Mouse (Mus musculus) midbrain, embryonic 15.5 days (tissue): ENCODE results near the gene Syngap1. TPM values are rescaled to one million over a fixed set of nuclear protein-coding genes. Genes with fewer than 3 reads are reported as not detected.

ENCODE experiments used
- ATAC-seq: fragments of 200-750 bp; cut with Nextera tagmentation; replicated peaks from 2 replicates; pipeline ENCODE4 v1.8.0; 2017; ENCODE audit warnings: moderate TSS enrichment
- H3K27ac ChIP-seq: fragments of 300-500 bp; sonication (generic); 2 replicates; pipeline ENCODE4 v1.5.1; 2015; ENCODE audit warnings: mild to moderate bottlenecking, inconsistent platforms
- H3K27me3 ChIP-seq: fragments of 300-500 bp; sonication (generic); replicated peaks from 2 replicates; pipeline ENCODE4 v1.6.1; 2015; ENCODE audit warnings: inconsistent platforms
- H3K36me3 ChIP-seq: fragments of 300-500 bp; sonication (generic); replicated peaks from 2 replicates; pipeline ENCODE4 v1.6.1; 2015; ENCODE audit warnings: inconsistent platforms
- H3K4me1 ChIP-seq: fragments of 300-500 bp; sonication (generic); 2 replicates; pipeline ENCODE4 v1.6.1; 2015; ENCODE audit warnings: inconsistent platforms
- H3K4me2 ChIP-seq: fragments of 300-500 bp; sonication (generic); 2 replicates; pipeline ENCODE4 v1.6.1; 2015; ENCODE audit warnings: inconsistent platforms, mild to moderate bottlenecking, moderate library complexity
- H3K4me3 ChIP-seq: fragments of 300-500 bp; sonication (generic); 2 replicates; pipeline ENCODE4 v1.5.1; 2015; ENCODE audit warnings: mild to moderate bottlenecking, inconsistent platforms
- H3K9ac ChIP-seq: fragments of 300-500 bp; sonication (generic); 2 replicates; pipeline ENCODE4 v1.6.1; 2015; ENCODE audit warnings: mild to moderate bottlenecking, inconsistent platforms
- H3K9me3 ChIP-seq: fragments of 300-500 bp; sonication (generic); 2 replicates; pipeline ENCODE4 v1.6.1; 2016; ENCODE audit warnings: inconsistent platforms
- WGBS: fragments of 180-500 bp; shearing (Covaris S2); methylation state at CpG from one replicate; pipeline ENCODE4 v1.1.7; 2015; ENCODE audit warnings: mixed read lengths; 5-methylcytosine and 5-hydroxymethylcytosine counted together
- polyA plus RNA-seq: library from polyadenylated mRNA; unstranded; fragments of >200 nt; fragmentation: Nextera tagmentation; extraction: Ambion mirVana; gene quantifications from 2 replicates; pipeline ENCODE4 v1.2.1, GENCODE M21; 2015

Syngap1 gene
- polyA plus RNA-seq, 1 experiment from 2014 or later: 7.3 TPM

DNA sequence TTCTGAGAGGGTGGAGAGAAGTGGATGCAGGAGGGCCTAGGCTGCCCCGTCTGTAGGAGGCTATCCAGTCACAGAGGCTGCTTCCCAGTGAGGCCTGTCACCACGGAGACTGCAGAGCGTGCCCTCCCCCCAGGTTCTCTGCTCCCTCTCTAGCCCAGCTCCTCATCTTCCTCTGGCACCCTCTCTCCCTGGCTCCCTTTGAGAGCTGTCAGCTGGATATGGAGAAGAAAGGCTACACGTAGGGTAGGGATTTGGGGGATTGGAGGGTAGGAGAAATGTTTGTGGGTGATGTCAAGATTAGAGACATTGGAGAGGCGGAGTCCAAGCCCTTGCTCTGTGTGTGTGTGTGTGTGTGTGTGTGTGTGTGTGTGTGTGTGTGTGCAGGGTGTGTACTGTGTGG lies 8.8 kb downstream of the Syngap1 start:
- Histone ChIP-seq H3K36me3 (peaks cover 3% of the 10 kb centered on the region; the same call in 1 of the 2 replicates), H3K9me3 (no peaks in the 10 kb centered on the region), H3K27ac (peak overlapping the region; percentile 92), H3K4me2 (peak overlapping the region; percentile 83), H3K4me1 (peaks cover 84% of the 10 kb centered on the region), H3K9ac (peak overlapping the region; percentile 82), H3K27me3 (no peaks in the 10 kb centered on the region), H3K4me3 (peak overlapping the region; percentile 72)
- 26% methylated on average over 5 of the region's 5 CpGs for WGBS
- ATAC-seq: no peak

DNA sequence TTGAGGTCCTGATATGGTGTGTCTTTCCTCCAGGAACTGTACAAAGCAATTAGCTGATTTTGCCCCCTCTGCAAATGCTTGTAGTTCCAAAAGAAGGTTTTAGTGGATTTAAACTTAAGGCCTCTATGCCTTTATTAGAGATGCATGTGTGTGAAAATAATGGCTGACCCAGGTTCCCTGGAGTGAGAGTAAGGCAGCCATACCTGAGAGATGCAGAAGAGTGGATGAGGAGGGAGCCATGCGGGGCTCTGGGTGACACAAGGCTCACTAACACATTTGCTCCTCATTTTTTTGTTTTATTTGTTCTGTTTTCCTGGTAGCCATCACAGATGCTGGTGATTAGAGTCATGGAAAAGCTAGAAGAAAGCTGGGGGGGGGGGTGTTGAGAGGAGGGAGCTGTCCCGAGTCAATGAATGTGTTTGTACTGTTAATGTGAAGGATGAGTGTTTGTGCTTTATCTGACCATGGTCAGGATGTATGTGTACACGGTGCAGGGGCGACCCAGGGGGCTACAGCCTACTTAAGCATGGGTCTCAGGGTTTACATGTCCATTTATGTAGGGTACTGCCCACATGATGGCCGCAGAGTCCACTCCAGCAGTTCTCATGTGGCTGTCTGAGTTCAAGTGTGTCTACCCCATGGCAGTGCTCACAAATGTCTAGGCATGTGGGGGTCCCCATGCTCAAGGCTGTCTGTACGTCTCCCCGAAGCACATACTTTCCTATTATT lies 9.7 kb downstream of the Syngap1 start:
- Histone ChIP-seq H3K4me2 (peak overlapping the region; percentile 83), H3K9me3 (no peaks in the 10 kb centered on the region), H3K27ac (peak overlapping the region; percentile 92), H3K4me1 (peaks cover 77% of the 10 kb centered on the region), H3K36me3 (peaks cover 11% of the 10 kb centered on the region; the same call in 1 of the 2 replicates), H3K9ac (peak overlapping the region; percentile 82), H3K4me3 (peak overlapping the region; percentile 72), H3K27me3 (no peaks in the 10 kb centered on the region)
- WGBS: 28% methylated on average over 7 of the region's 7 CpGs
- no peak for ATAC-seq

DNA sequence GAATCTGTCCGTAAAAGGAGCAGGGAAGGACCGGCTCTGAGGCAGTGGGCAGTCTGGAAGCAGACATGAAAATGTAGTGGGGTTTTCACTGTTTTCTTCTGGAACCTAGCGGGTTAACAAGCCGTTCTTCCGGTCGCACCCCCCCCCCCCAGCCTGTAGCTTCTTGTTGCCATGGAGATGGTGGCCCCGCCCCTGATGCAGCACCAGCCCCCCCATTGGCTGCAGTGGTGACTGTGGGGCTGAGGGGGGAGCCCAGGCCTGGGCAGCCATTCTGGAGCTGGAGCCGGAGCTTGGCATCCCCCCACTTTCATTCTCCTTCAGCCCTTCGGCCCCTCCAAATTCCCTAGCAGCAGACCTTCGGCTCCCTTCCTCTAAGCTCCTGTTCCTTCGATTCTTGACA lies 10.4 kb downstream of the Syngap1 start:
- Histone ChIP-seq H3K27ac (peak overlapping the region; percentile 92), H3K9me3 (no peaks in the 10 kb centered on the region), H3K27me3 (no peaks in the 10 kb centered on the region), H3K36me3 (peaks cover 12% of the 10 kb centered on the region; the same call in 1 of the 2 replicates), H3K4me2 (peak overlapping the region; percentile 83), H3K4me3 (peak overlapping the region; percentile 72), H3K9ac (peak overlapping the region; percentile 82), H3K4me1 (peaks cover 70% of the 10 kb centered on the region)
- peak; percentile 65 for ATAC-seq
- WGBS: 2% methylated on average over 11 of the region's 11 CpGs

DNA sequence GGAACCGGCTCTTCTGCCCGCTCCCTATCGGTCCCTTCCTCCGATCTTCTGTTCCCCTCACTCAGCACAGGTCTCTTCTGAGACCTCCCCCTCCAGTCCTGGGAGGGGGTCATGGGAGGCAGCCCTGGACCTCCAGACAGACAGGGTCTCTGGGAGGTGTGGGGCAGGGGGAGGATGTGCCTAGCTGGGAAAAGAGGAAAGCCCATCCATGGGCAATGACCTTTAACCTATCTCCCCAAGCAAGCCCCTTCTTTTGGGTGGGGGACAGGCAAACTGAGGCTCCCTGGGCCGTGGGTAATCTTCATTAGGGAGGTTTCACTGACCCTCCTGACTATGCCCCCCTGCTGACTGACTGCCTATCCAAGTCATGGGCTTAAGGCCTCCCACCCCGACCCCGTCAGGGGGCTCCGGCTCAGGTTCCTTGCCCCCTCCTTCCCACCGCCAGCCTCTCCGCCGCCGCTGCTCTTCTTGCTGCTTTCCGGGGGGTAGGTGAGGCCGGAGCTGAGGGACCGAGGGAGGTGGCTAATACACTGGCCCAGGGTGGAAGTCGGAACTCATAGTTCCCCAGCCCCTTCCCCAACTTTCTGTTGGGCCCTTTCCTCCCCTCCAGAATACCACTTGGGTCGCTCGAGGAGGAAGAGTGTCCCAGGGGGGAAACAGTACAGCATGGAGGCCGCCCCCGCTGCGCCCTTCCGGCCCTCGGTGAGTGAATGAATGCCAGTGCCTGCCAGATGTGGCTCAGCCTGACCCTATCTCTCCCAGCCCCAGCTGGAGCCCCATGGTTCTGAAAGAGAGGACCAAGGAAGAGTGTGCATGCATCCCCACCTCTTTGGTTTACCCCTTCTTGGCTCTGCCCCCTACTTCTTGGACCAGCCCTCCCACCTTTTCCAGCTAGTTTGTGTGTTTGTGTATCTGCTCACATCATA lies 11.2 kb downstream of the Syngap1 start:
- H3K27me3 ChIP-seq: no peaks in the 10 kb centered on the region
- peak overlapping the region; percentile 83 for H3K4me2 ChIP-seq
- peak overlapping the region; percentile 92 for H3K27ac ChIP-seq
- peak overlapping the region; percentile 82 for H3K9ac ChIP-seq
- ATAC-seq: no peak
- H3K9me3 ChIP-seq: no peaks in the 10 kb centered on the region
- peaks cover 19% of the 10 kb centered on the region for H3K36me3 ChIP-seq
- H3K4me1 ChIP-seq: peaks cover 62% of the 10 kb centered on the region
- WGBS: 3% methylated on average over 23 of the region's 23 CpGs
- peak overlapping the region; percentile 72 for H3K4me3 ChIP-seq

DNA sequence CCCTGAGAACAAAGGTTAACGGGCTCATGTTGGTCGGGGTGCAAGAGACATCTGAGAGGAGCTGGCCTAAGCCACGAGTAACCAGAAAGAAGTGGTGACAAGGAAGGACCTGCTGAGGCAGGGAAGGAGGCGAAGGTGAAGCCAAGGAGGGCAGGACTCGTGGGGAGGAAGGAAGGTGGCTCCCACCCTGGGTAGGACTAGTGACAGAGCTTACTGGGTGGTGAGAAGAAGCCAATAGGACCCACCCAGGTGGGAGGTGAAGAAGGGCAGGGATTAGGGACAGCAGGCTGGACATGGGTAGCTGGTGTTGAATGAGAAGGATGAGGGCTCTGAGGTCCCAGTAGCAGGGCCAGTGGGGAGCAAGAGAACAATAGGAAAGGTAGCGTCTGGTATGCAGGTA lies 12.1 kb downstream of the Syngap1 start:
- 0 out of 2 replicates have a peak overlapping the region, but pooled peaks have one; percentile 17 for H3K27ac ChIP-seq

DNA sequence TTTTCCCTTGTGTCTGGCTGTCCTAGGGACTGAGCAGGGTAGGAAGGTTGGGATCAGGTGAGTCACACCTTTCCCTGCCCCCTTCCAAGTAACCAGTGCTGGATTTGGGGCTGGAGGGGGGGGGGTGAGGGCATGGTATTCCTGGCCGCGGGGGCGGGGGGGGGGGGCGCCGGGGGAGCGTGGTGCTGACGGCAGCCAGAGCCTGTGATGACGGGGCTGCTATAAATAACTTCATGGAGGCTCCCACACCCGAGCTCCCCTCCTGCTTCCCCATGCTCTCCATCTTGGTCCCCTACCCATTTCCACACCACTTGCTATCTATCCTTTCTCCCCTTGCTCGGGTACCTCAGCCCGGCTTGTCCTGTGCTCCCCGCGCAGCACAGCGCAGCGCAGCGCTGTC lies 12.7 kb downstream of the Syngap1 start:
- ATAC-seq: no peak
- H3K4me3 ChIP-seq: peak overlapping the region; percentile 72
- peak overlapping the region; percentile 82 for H3K9ac ChIP-seq
- peaks cover 33% of the 10 kb centered on the region for H3K36me3 ChIP-seq
- WGBS: 25% methylated on average over 11 of the region's 16 CpGs
- H3K4me1 ChIP-seq: peaks cover 52% of the 10 kb centered on the region
- H3K27me3 ChIP-seq: no peaks in the 10 kb centered on the region
- H3K9me3 ChIP-seq: no peaks in the 10 kb centered on the region
- H3K4me2 ChIP-seq: peak overlapping the region; percentile 83
- peak overlapping the region; percentile 31; the same call in 1 of the 2 replicates for H3K27ac ChIP-seq

More for the DNA sequence above, 12.1 kb downstream of the Syngap1 start:
- Histone ChIP-seq H3K9ac (peak overlapping the region; percentile 82), H3K36me3 (peaks cover 28% of the 10 kb centered on the region), H3K27me3 (no peaks in the 10 kb centered on the region), H3K4me3 (peak overlapping the region; percentile 72), H3K4me2 (peak overlapping the region; percentile 83), H3K4me1 (peaks cover 54% of the 10 kb centered on the region), H3K9me3 (no peaks in the 10 kb centered on the region)
- 23% methylated on average over 6 of the region's 6 CpGs for WGBS
- no peak for ATAC-seq

DNA sequence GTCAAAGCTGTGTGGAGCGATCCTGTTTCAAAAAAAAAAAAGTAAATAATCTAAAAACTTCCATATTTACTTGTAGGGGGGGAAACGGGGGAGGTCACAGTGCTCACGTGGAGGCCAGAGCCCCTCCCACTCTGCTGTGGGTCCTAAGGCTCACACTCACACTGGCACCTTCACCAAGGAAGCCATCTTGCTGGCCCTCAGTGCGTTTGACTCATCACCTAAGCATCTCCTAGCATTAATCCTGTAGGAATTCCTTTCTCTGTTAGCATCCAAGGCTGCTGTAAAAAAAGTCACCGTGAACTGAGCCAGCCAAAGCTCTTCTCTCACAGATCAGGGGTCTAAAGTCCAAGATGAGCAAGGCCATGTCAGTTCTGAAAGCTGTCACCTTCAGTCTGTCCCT lies 15.3 kb downstream of the Syngap1 start:
- no peak overlapping the region for H3K9ac ChIP-seq
- H3K9me3 ChIP-seq: no peaks in the 10 kb centered on the region
- no peak for ATAC-seq

DNA sequence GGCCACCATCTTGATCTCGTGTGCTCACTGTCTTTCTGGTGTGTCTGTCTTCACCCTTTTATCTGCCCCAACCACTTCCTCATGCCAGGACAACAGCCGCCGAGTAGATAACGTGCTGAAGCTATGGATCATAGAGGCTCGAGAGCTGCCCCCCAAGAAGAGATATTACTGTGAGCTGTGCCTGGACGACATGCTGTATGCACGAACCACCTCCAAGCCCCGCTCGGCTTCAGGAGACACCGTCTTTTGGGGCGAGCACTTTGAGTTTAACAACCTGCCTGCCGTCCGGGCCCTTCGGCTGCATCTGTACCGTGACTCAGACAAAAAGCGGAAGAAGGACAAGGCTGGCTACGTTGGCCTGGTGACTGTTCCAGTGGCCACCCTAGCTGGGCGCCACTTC lies 15.8 kb downstream of the Syngap1 start:
- H3K4me3 ChIP-seq: no peak overlapping the region
- 92% methylated on average over 18 of the region's 18 CpGs for WGBS
- H3K27ac ChIP-seq: no peak overlapping the region
- no peaks in the 10 kb centered on the region for H3K9me3 ChIP-seq
- H3K27me3 ChIP-seq: no peaks in the 10 kb centered on the region
- no peak overlapping the region for H3K9ac ChIP-seq
- H3K4me2 ChIP-seq: no peak overlapping the region
- H3K36me3 ChIP-seq: peaks cover 62% of the 10 kb centered on the region
- no peak for ATAC-seq
- H3K4me1 ChIP-seq: peaks cover 22% of the 10 kb centered on the region

More for the DNA sequence above, 15.3 kb downstream of the Syngap1 start:
- H3K4me3 ChIP-seq: no peak overlapping the region
- H3K27me3 ChIP-seq: no peaks in the 10 kb centered on the region
- 89% methylated on average over 5 of the region's 5 CpGs for WGBS
- H3K27ac ChIP-seq: no peak overlapping the region
- peaks cover 57% of the 10 kb centered on the region for H3K36me3 ChIP-seq
- no peak overlapping the region for H3K4me2 ChIP-seq
- peaks cover 28% of the 10 kb centered on the region for H3K4me1 ChIP-seq

DNA sequence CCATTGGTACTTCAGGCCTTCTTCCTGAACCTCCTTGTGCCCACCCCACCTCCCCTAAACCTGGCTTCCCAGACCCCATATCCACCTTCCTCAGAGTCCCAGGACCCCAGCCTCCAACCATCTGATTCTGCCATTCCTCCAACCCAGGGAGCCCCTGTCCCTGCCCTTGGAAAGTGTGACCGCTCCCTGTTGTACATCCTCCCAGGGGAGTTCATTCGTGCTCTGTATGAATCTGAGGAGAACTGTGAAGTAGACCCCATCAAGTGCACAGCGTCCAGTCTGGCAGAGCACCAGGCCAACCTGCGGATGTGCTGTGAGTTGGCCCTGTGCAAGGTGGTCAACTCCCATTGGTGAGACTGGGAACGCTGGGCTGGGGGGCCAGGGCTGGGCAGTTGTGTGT lies 16.8 kb downstream of the Syngap1 start:
- Histone ChIP-seq H3K27me3 (no peaks in the 10 kb centered on the region), H3K9me3 (no peaks in the 10 kb centered on the region), H3K4me3 (no peak overlapping the region), H3K4me2 (no peak overlapping the region), H3K4me1 (peaks cover 13% of the 10 kb centered on the region), H3K9ac (no peak overlapping the region), H3K27ac (no peak overlapping the region), H3K36me3 (peaks cover 72% of the 10 kb centered on the region)
- ATAC-seq: no peak
- WGBS: 97% methylated on average over 5 of the region's 5 CpGs

DNA sequence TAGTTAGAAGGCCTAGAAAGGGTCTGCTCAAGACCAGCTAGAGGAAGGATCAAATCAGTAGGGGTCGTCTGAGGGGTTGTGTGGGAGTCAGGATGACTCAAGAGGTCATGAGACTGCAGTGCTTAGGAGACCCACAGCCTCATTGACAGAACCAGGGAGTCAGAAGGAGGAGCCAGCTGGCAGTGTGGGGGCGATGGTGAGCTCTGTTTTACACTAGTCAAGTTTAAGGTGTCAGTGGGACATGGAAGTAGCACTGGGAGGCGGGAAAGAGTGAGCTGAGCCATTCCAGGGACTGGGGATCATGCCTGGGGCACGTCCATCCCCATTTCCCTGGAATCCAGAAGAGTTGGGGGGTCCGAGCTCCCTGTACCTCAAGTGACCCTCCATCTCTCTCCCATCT lies 17.8 kb downstream of the Syngap1 start:
- Histone ChIP-seq H3K4me3 (no peak overlapping the region), H3K27me3 (no peaks in the 10 kb centered on the region), H3K9ac (no peak overlapping the region), H3K9me3 (no peaks in the 10 kb centered on the region), H3K4me1 (peaks cover 3% of the 10 kb centered on the region), H3K36me3 (peaks cover 78% of the 10 kb centered on the region), H3K4me2 (no peak overlapping the region), H3K27ac (no peak overlapping the region)
- WGBS: 73% methylated on average over 5 of the region's 5 CpGs
- no peak for ATAC-seq

DNA sequence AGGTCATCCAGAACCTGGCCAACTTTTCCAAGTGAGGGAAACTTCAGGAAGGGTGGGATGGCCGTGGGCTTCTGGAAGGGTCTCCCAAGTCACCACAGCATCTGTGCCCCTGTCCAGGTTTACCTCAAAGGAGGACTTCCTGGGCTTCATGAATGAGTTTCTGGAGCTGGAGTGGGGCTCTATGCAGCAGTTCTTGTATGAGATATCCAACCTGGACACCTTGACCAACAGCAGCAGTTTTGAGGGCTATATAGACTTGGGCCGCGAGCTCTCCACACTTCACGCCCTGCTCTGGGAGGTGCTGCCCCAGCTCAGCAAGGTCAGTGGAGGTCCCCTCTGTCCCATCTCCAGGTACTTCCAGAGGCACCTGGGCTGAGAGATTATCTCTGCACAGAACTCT lies 18.8 kb downstream of the Syngap1 start:
- no peak overlapping the region for H3K27ac ChIP-seq
- no peak overlapping the region for H3K9ac ChIP-seq
- WGBS: 97% methylated on average over 4 of the region's 4 CpGs
- no peaks in the 10 kb centered on the region for H3K4me1 ChIP-seq
- peaks cover 86% of the 10 kb centered on the region for H3K36me3 ChIP-seq
- H3K4me2 ChIP-seq: no peak overlapping the region
- no peak for ATAC-seq
- H3K4me3 ChIP-seq: no peak overlapping the region
- no peaks in the 10 kb centered on the region for H3K27me3 ChIP-seq
- no peaks in the 10 kb centered on the region for H3K9me3 ChIP-seq

DNA sequence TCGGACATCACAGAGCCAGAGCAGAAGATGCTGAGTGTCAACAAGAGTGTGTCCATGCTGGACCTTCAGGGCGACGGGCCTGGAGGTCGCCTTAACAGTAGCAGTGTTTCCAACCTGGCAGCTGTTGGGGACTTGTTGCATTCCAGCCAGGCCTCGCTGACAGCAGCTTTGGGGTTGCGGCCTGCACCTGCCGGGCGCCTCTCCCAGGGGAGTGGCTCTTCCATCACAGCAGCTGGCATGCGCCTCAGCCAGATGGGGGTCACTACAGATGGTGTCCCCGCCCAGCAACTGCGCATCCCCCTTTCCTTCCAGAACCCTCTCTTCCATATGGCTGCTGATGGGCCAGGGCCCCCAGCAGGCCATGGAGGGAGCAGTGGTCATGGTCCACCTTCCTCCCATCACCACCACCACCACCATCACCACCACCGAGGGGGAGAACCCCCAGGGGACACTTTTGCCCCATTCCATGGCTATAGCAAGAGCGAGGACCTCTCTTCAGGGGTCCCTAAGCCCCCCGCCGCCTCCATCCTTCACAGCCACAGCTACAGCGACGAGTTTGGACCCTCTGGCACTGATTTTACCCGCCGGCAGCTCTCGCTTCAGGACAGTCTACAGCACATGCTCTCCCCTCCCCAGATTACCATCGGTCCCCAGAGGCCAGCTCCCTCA lies 20.7 kb downstream of the Syngap1 start:
- 90% methylated on average over 21 of the region's 21 CpGs for WGBS
- H3K4me2 ChIP-seq: no peak overlapping the region
- no peak overlapping the region for H3K27ac ChIP-seq
- H3K4me1 ChIP-seq: no peaks in the 10 kb centered on the region
- H3K9ac ChIP-seq: no peak overlapping the region
- ATAC-seq: no peak
- no peak overlapping the region for H3K4me3 ChIP-seq
- peaks cover 92% of the 10 kb centered on the region for H3K36me3 ChIP-seq
- no peaks in the 10 kb centered on the region for H3K27me3 ChIP-seq
- H3K9me3 ChIP-seq: no peaks in the 10 kb centered on the region
